Mouse (Mus musculus): ENCODE measurements around the gene Gm49352. TPM values are rescaled to one million over a fixed set of nuclear protein-coding genes. Genes with fewer than 3 reads are reported as not detected.
"Not testable (repeated sequence)": the region's sequence is repeated elsewhere in the genome, so short reads cannot be mapped to it uniquely, and the experiment has no call there.

Gene Gm49352
- not detected in 2 replicates for polyA plus RNA-seq (2016; fragmentation: Nextera tagmentation; extraction: Ambion mirVana)

GRCm38 (mm10) chr13:61568074-61568473 lies at the start of gene Gm49352:
TSS of gene Gm49352 (minus strand) at chr13:61568174.
- H3K27me3 ChIP-seq (ENCODE audit: insufficient read depth, poor library complexity, severe bottlenecking); H3K27ac ChIP-seq; H3K36me3 ChIP-seq; H3K4me3 ChIP-seq; H3K4me1 ChIP-seq (replicated peaks); DNase-seq (ENCODE audit: low spot score): not testable (repeated sequence)
- H3K9me3 ChIP-seq = peaks cover 63% of the 10 kb centered on the region
- WGBS = 51% methylated on average over 1 of the region's 1 CpGs

GRCm38 (mm10) chr13:61570027-61570426 lies 2.1 kb upstream of the Gm49352 start, which contains the start of gene Cts3:
TSS of gene Cts3 (minus strand) at chr13:61570127.
- H3K27me3 ChIP-seq (ENCODE audit: insufficient read depth, poor library complexity, severe bottlenecking) = no peaks in the 10 kb centered on the region
- H3K27ac ChIP-seq = no peak within 1 kb of the TSS
- H3K4me1 ChIP-seq (replicated peaks) = no peaks in the 10 kb centered on the region
- H3K9me3 ChIP-seq = peaks cover 65% of the 10 kb centered on the region
- no peak within 1 kb of the TSS for H3K4me3 ChIP-seq
- no peaks in the 10 kb centered on the region for H3K36me3 ChIP-seq
- no peak for DNase-seq (ENCODE audit: low spot score)

- no peak for DNase-seq (ENCODE audit: low spot score)
- Histone ChIP-seq H3K4me1 (replicated peaks) (no peaks in the 10 kb centered on the region), H3K36me3 (no peaks in the 10 kb centered on the region), H3K27me3 (ENCODE audit: insufficient read depth, poor library complexity, severe bottlenecking) (no peaks in the 10 kb centered on the region), H3K4me3 (no peak within 1 kb of the TSS), H3K27ac (no peak within 1 kb of the TSS), H3K9me3 (peaks cover 56% of the 10 kb centered on the region)
- 76% methylated on average over 4 of the region's 4 CpGs for WGBS
Measured at GRCm38 (mm10) chr13:61541631-61542030, 26.3 kb downstream of the Gm49352 start, which contains the start of gene Ctsm. TSS of gene Ctsm (minus strand) at chr13:61541839.

Other genes starting within 250 kb of the Gm49352 start
- gene Cts7, start 210.0 kb downstream of the Gm49352 start, polyA plus RNA-seq (2016; fragmentation: Nextera tagmentation; extraction: Ambion mirVana) = not detected in 2 replicates
- gene Ctsm, start 26.3 kb downstream of the Gm49352 start, polyA plus RNA-seq (2016; fragmentation: Nextera tagmentation; extraction: Ambion mirVana) = not detected in 2 replicates
- gene Cts3, start 2.0 kb upstream of the Gm49352 start, polyA plus RNA-seq (2016; fragmentation: Nextera tagmentation; extraction: Ambion mirVana) = not detected in 2 replicates

Measured in hindbrain, embryonic 10.5 days (tissue).